Mouse (Mus musculus) hindbrain, postnatal 0 days (tissue): ENCODE results near the gene Ankrd63. TPM values are rescaled to one million over a fixed set of nuclear protein-coding genes. Genes with fewer than 3 reads are reported as not detected.

Experiments
- ATAC-seq: fragments of 200-750 bp; cut with Nextera tagmentation; 2 replicates; pipeline ENCODE4 v1.8.0; 2017; ENCODE audit warnings: mild to moderate bottlenecking, moderate TSS enrichment, moderate library complexity
- DNase-seq: peaks from one replicate; pipeline ENCODE4 v3.0.0-alpha.2; 2015; ENCODE audit warnings: low spot score
- H3K27ac ChIP-seq: fragments of 300-500 bp; sonication (generic); 2 replicates; pipeline ENCODE4 v1.5.1; 2014; ENCODE audit warnings: mild to moderate bottlenecking
- H3K27me3 ChIP-seq: fragments of 300-500 bp; sonication (generic); 2 replicates; pipeline ENCODE4 v1.6.1; 2014; ENCODE audit warnings: low read length, mixed read lengths; ENCODE audit not compliant: insufficient read depth
- H3K36me3 ChIP-seq: fragments of 300-500 bp; sonication (generic); 2 replicates; pipeline ENCODE4 v1.6.1; 2014; ENCODE audit warnings: low read length, mixed read lengths; ENCODE audit not compliant: insufficient read depth
- H3K4me1 ChIP-seq: fragments of 300-500 bp; sonication (generic); 2 replicates; pipeline ENCODE4 v1.6.1; 2014; ENCODE audit warnings: antibody characterized with exemption, low read length, mixed read lengths; ENCODE audit not compliant: insufficient read depth
- H3K4me2 ChIP-seq: fragments of 300-500 bp; sonication (generic); 2 replicates; pipeline ENCODE4 v1.6.1; 2014; ENCODE audit warnings: low read depth, mild to moderate bottlenecking, low read length, moderate library complexity, mixed read lengths
- H3K4me3 ChIP-seq: fragments of 300-500 bp; sonication (generic); 2 replicates; pipeline ENCODE4 v1.5.1; 2014; ENCODE audit warnings: low read length
- H3K9ac ChIP-seq: fragments of 300-500 bp; sonication (generic); replicated peaks from 2 replicates; pipeline ENCODE4 v1.6.1; 2014; ENCODE audit warnings: mild to moderate bottlenecking, low read length, moderate library complexity, mixed read lengths
- H3K9me3 ChIP-seq: fragments of 300-500 bp; sonication (generic); 2 replicates; pipeline ENCODE4 v1.6.1; 2016; ENCODE audit warnings: low read length, mixed read lengths
- CTCF ChIP-seq: IDR thresholded peaks from 2 replicates; pipeline ENCODE4 v1.5.1; 2016; ENCODE audit warnings: antibody characterized with exemption, control low read depth, low read depth
- WGBS: fragments of 180-500 bp; shearing (Covaris S2); extraction: QIAGEN DNeasy Blood & Tissue Kit; methylation state at CpG from one replicate; pipeline ENCODE4 v1.1.7; 2014; 5-methylcytosine and 5-hydroxymethylcytosine counted together
- polyA plus RNA-seq: library from polyadenylated mRNA; unstranded; fragments of >200 nt; fragmentation: Nextera tagmentation; extraction: Ambion mirVana; gene quantifications from 2 replicates; pipeline ENCODE4 v1.2.1, GENCODE M21; 2015
- total RNA-seq: library from RNA; depleted of rRNA; stranded (reverse); fragments of >200 nt; gene quantifications from 2 replicates; pipeline ENCODE4 v1.2.3, GENCODE M21; 2014

Gene Ankrd63
- total and polyA plus RNA-seq, 2 experiments from 2014 or later, result 0.08 TPM; not detected in 1

DNA sequence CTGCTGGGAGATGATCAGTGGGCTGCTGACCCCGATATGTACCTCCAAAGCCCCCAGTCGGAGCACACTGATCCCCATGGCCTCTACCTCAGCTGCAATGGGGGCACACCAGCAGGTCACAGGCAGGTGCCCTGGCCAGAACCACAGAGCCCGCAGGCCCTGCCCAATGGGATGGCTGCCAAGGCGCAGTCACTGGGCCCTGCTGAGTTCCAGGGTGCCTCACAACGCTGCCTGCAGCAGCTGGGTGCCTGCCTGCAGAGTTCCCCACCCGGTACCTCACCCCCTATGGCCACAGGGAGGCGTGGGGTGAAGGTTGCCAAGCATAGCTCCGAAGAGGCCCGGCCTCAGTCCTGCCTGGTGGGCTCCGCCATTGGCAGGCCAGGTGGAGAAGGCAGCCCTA is 13.9 kb downstream of the Ankrd63 start:
- Histone ChIP-seq H3K4me1 (no peaks in the 10 kb centered on the region), H3K27ac (no peak overlapping the region), H3K9me3 (no peaks in the 10 kb centered on the region), H3K4me2 (no peak overlapping the region), H3K36me3 (no peaks in the 10 kb centered on the region), H3K27me3 (no peaks in the 10 kb centered on the region), H3K4me3 (no peak overlapping the region), H3K9ac (no peak overlapping the region)
- WGBS, result 72% methylated on average over 10 of the region's 10 CpGs
- ATAC-seq (no peak), DNase-seq (no peak)
- TF ChIP-seq CTCF, result no peak

DNA sequence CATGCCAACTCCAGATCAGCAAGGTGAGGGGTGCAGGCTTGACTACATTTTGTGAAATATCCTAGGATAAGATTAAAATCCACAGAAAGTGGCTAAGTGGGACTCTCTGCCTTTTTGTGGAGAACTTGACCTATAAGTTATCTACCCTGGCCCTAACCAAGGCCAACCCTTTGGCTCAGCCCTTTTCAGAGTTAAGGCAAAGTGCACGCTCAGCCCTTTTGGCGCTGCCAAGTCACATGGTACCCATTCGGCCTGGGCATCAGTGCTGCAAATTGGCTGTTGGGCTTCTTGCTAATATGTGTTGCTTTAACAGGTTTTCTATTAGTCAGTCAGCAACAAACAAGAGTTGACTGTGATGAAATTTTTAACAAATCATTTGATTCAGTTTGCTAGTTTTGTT is 16.0 kb downstream of the Ankrd63 start:
- H3K9ac ChIP-seq, result no peak overlapping the region
- no peaks in the 10 kb centered on the region for H3K27me3 ChIP-seq
- H3K9me3 ChIP-seq, result no peaks in the 10 kb centered on the region
- DNase-seq (no peak), ATAC-seq (no peak)
- H3K4me2 ChIP-seq, result no peak overlapping the region
- no peak overlapping the region for H3K27ac ChIP-seq
- no peak overlapping the region for H3K4me3 ChIP-seq
- H3K36me3 ChIP-seq, result no peaks in the 10 kb centered on the region
- no peak for TF ChIP-seq CTCF
- H3K4me1 ChIP-seq, result no peaks in the 10 kb centered on the region
- 87% methylated on average over 3 of the region's 3 CpGs for WGBS

DNA sequence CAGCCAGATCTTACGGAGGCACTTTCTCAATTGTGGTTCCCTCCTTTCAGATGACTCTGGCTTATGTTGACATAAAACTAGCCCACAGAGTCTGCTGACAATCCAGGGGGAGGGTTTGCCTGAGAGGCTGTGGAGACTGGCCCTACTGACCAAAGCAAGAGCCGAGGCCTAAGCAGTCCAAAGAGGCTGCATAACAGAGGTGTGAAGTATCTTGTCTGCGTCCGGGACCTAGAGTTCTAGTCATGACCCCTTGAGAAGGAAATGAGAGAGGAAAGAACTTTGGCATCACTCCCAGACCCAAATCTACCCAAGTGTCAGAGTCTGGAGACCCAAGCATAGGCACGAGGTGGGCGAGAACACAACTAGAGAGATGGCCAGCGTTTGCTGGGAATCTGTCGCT is 17.1 kb downstream of the Ankrd63 start:
- 78% methylated on average over 8 of the region's 8 CpGs for WGBS
- Histone ChIP-seq H3K9me3 (no peaks in the 10 kb centered on the region), H3K4me2 (no peak overlapping the region), H3K27ac (no peak overlapping the region), H3K4me1 (no peaks in the 10 kb centered on the region), H3K36me3 (no peaks in the 10 kb centered on the region), H3K9ac (no peak overlapping the region), H3K4me3 (no peak overlapping the region), H3K27me3 (no peaks in the 10 kb centered on the region)
- ATAC-seq (no peak), DNase-seq (no peak)
- no peak for TF ChIP-seq CTCF

DNA sequence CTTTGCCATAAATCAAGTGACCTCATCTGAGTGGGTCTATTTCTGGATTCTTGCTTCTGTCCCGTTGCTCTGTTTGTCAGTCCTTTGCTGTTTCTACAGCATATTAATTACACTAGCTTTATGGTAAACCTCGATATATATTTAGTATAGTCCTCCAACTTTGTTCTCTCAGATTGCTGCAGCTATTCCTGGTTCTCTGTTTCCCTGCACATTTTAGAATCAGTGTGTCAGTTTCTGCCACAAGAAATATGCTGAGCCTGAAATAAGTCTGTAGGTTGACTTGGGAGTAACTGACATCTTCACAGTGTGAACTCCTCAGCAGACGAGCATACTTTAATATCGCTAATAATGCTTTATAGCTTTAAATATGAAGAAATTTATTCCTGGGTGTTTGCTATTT is 18.7 kb downstream of the Ankrd63 start:
- no peak overlapping the region for H3K4me3 ChIP-seq
- 84% methylated on average over 4 of the region's 4 CpGs for WGBS
- DNase-seq, result no peak
- TF ChIP-seq CTCF, result no peak
- H3K27me3 ChIP-seq, result no peaks in the 10 kb centered on the region
- H3K9ac ChIP-seq, result no peak overlapping the region
- H3K27ac ChIP-seq, result no peak overlapping the region
- H3K4me1 ChIP-seq, result no peaks in the 10 kb centered on the region
- no peaks in the 10 kb centered on the region for H3K9me3 ChIP-seq
- H3K4me2 ChIP-seq, result no peak overlapping the region
- H3K36me3 ChIP-seq, result no peaks in the 10 kb centered on the region
- ATAC-seq, result no peak

DNA sequence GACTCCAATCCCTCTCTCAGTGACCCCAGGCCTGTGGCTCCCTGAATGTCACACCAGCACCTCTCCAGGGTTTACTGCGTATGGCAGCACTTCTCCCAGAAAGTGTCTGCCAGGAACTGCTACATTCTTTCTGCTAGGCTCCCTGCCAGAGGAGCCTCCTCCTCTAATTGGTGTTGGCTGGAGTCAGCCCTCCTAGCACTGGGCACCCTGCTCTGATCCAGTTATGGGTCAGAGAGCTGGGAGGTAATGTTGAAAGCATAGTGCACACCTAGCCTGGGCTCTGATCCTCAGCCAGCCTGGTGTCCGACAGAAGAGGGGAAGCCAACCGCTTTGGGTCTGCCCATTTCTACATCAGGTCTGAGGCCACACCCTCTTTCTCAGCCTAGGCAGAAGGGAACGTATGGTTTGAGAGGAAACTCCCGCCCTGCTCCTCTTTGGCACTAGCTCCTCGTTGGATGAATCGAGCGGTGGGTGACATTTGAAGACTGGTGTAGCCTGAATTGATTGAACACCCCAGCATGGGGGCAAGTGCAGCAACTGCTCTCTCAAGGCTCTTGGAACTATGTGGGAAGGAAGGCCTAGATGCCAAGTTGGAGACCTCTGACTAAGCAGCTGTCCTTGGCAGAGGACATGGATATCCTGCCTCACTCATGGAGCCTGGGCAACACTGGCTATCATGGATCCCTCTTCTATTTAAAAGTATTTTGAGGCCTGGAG is 21.1 kb downstream of the Ankrd63 start:
- TF ChIP-seq CTCF, result no peak
- Histone ChIP-seq H3K36me3 (no peaks in the 10 kb centered on the region; the same call in 1 of the 2 replicates), H3K4me1 (no peaks in the 10 kb centered on the region), H3K27me3 (no peaks in the 10 kb centered on the region; the same call in 1 of the 2 replicates), H3K9me3 (no peaks in the 10 kb centered on the region), H3K9ac (no peak overlapping the region), H3K4me2 (no peak overlapping the region), H3K27ac (no peak overlapping the region), H3K4me3 (no peak overlapping the region)
- DNase-seq (peak; percentile 33), ATAC-seq (peak; percentile 32; the same call in 1 of the 2 replicates)
- WGBS, result 37% methylated on average over 8 of the region's 8 CpGs

DNA sequence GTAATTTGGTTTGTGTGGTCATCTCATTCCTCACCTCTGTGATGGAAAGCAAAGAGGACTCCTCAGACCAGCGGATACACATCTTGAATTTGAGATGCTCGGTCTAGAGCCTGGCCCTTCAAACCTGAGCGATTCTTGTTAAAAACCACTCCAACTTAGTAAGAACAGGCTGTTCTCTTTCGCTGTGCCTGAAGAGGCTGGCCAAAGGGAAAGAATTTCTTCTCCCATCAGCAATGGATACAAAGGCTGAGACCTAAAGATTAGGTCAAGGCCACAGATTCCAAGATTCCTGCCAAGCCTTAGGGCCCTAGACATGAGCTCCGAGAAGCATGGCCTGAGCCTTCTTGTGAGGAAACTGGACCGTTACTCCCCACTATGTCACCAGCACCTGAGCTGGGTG is 22.8 kb downstream of the Ankrd63 start:
- no peaks in the 10 kb centered on the region; the same call in 1 of the 2 replicates for H3K27me3 ChIP-seq
- WGBS, result 92% methylated on average over 6 of the region's 6 CpGs
- ATAC-seq, result no peak
- no peak overlapping the region for H3K4me2 ChIP-seq
- DNase-seq, result no peak
- no peak overlapping the region for H3K27ac ChIP-seq
- no peak overlapping the region for H3K9ac ChIP-seq
- H3K9me3 ChIP-seq, result no peaks in the 10 kb centered on the region
- no peaks in the 10 kb centered on the region; the same call in 1 of the 2 replicates for H3K36me3 ChIP-seq
- no peak overlapping the region for H3K4me3 ChIP-seq
- H3K4me1 ChIP-seq, result 0 out of 2 replicates have a peak, but pooled peaks cover 6% of the 10 kb centered on the region
- TF ChIP-seq CTCF, result no peak

DNA sequence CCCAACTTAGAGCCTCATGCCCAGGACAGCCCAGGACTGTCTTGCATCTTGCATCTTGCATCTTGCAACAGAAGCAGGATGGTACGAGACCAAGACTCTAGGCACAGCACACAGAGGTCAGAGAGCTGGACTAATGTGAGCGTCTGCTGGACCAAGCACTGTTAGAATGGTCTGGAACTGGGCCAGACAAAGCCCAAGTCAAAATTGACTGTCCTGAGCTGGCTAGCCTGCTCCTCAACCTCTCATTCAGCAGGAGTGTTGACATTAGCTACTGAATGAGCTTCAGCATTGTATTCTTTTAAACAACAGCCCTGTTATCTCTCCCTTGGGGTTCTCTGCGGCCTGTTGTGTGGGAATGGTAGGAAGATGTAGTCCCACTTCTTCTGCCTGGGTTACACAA is 24.2 kb downstream of the Ankrd63 start:
- no peak for ATAC-seq
- no peaks in the 10 kb centered on the region; the same call in 1 of the 2 replicates for H3K36me3 ChIP-seq
- no peaks in the 10 kb centered on the region for H3K9me3 ChIP-seq
- H3K27me3 ChIP-seq, result no peaks in the 10 kb centered on the region; the same call in 1 of the 2 replicates
- H3K4me3 ChIP-seq, result no peak overlapping the region
- WGBS, result 73% methylated on average over 3 of the region's 3 CpGs
- H3K27ac ChIP-seq, result no peak overlapping the region
- no peak for DNase-seq
- no peak for TF ChIP-seq CTCF
- H3K4me2 ChIP-seq, result no peak overlapping the region
- H3K9ac ChIP-seq, result no peak overlapping the region
- H3K4me1 ChIP-seq, result 0 out of 2 replicates have a peak, but pooled peaks cover 6% of the 10 kb centered on the region
